In the genomic region with DNA sequence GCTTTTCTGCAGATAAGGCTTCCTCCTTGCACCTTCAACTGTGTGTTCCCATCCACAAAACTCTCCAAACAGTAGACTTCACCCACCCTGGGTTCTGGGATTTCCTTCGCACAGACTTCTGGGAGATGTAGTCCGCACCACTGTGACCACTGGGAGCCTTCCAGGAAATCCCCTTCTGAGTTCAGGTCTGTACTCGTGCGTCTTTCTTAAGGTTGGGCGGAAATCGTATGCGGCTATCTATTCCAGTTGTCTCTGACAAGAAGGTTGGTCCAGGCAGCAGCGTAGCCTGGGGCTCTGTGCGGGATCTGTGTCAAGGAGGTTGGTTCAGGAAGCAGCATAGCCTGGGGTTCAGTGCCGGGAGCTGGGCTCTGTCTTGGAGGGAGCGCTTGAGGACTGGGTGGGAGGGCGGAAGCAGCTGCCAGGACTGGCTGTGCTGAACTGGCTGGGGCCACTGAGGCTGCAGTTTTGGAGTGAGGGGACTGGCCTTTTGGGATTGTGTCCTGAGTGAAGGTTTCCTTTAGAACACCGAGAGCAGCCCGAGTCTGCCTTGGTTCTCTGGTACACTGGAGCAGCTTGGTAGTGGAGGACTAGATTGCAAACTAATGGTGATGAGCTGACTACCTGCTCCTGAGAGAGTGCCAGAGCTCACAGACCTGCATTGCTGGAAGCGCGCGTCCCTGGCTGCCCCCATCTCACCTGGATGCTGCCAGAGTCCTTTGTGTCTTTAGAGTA, we compare ENCODE assay signal across 1 mouse cellular context.
TF ChIP-seq lines count a peak whose summit lies in the region.

A gene (plus strand): TSS at position 192 of the 732 bp plus-strand sequence.

TF ChIP-seq in CH12.LX, 34 proteins besides CTCF, POLR2A, EP300 and RAD21 (continued from another document):
- peak; percentile 51; the same call in 1 of the 2 replicates for TF ChIP-seq MEF2A (IDR thresholded peaks at IDR 0.05; ENCODE audit: borderline replicate concordance, low read depth, low read length)
- TF ChIP-seq IRF4 (IDR thresholded peaks at IDR 0.05; ENCODE audit: low read depth, low read length) = peak; percentile 68
- peak; percentile 94 for TF ChIP-seq SIN3A (IDR thresholded peaks at IDR 0.05; ENCODE audit: low read length)
- TF ChIP-seq HCFC1 (IDR thresholded peaks at IDR 0.05; ENCODE audit: low read depth, low read length) = peak; percentile 94
- TF ChIP-seq ZMIZ1 (IDR thresholded peaks at IDR 0.05; ENCODE audit: low read depth, low read length) = peak; percentile 50; the same call in 1 of the 2 replicates
- peak; percentile 76 for TF ChIP-seq TCF12 (IDR thresholded peaks at IDR 0.05; ENCODE audit: low read depth, low read length)
- TF ChIP-seq MXI1 (IDR thresholded peaks at IDR 0.05; ENCODE audit: low read depth, low read length) = peak; percentile 86
